Comparison of ENCODE assay signal across 22 mouse cellular contexts in the genomic region with DNA sequence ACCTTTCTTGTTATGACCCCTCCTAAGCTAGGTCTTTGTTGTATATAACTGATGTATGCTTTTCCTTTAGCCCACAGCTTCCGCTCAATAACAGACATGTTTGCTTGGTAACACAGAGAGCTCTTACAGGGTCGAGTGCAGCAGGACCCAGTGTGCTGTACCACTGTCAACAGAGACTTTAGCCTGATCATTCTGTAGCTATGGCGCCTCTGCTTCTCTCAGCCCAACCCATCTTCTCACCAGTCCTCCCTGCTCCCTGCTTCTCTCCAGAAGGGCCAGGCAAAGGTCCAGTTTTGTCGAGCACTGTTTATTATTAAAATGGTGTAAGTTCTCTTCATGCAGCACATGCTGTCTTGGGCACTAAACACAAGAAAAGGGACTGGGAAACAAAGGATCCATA. TPM values are rescaled to one million over a fixed set of nuclear protein-coding genes. Genes with fewer than 3 reads are reported as not detected.
DNase-seq lines count a peak whose midpoint lies in the region; ATAC-seq and TF ChIP-seq lines count a peak whose summit lies in the region.
"Had no signal": no experiment of that assay in that cellular context is flagged by ENCODE, and none has a peak within 500 bp of the region (broad histone marks: within the 10 kb centered on the region; RNA-seq: fewer than 3 reads in every experiment).

No protein-coding gene starts in this region.

- H3K4me3 ChIP-seq in lung, embryonic 14.5 days (ENCODE audit: low read depth, low read length): no peak overlapping the region
- H3K4me3 ChIP-seq in lung, embryonic 16.5 days (ENCODE audit: low read length): no peak overlapping the region
- no peak overlapping the region for H3K4me3 ChIP-seq in lung, postnatal 0 days (ENCODE audit: low read depth, low read length)
- H3K4me3 ChIP-seq: embryonic facial prominence, embryonic 10.5 days; embryonic facial prominence, embryonic 12.5 days; forebrain, embryonic 13.5 days; forebrain, embryonic 15.5 days had no signal

- peak; percentile 41 for DNase-seq in lung, embryonic 14.5 days
- no peak for DNase-seq in lung, postnatal 14 days
- no peak for DNase-seq in lung, postnatal 0 days (ENCODE audit: low spot score)
- DNase-seq in induced T-regulatory cell, adult 2 months (ENCODE audit: low read depth): peak; percentile 34
- no peak for DNase-seq in cerebellum, adult 11-12 months
- DNase-seq: adrenal gland, adult 2 months; adrenal gland, postnatal 10 days; adrenal gland, postnatal 25 days; cerebellum, adult 11 months; cerebellum, adult 2 months; cerebellum, adult 9-10 months; cerebellum, postnatal 10 days; cerebellum, postnatal 25 days had no signal

- no peaks in the 10 kb centered on the region for H3K27me3 ChIP-seq in lung, embryonic 14.5 days (ENCODE audit: insufficient read depth, low read length)
- no peaks in the 10 kb centered on the region for H3K27me3 ChIP-seq in lung, embryonic 16.5 days (ENCODE audit: control insufficient read depth, insufficient read depth, low read depth, low read length)
- no peaks in the 10 kb centered on the region for H3K27me3 ChIP-seq in lung, postnatal 0 days (replicated peaks; ENCODE audit: insufficient read depth, low read length)
- H3K27me3 ChIP-seq: embryonic facial prominence, embryonic 12.5 days; forebrain, embryonic 13.5 days; forebrain, embryonic 15.5 days had no signal

- TF ChIP-seq EP300 in lung, postnatal 0 days (IDR thresholded peaks at IDR 0.05): no peak

- H3K9me3 ChIP-seq in lung, embryonic 14.5 days (ENCODE audit: low read depth, low read length): no peaks in the 10 kb centered on the region
- H3K9me3 ChIP-seq in lung, embryonic 16.5 days (ENCODE audit: control insufficient read depth, low read length): no peaks in the 10 kb centered on the region
- H3K9me3 ChIP-seq in lung, postnatal 0 days (ENCODE audit: low read length): no peaks in the 10 kb centered on the region
- H3K9me3 ChIP-seq: embryonic facial prominence, embryonic 10.5 days; embryonic facial prominence, embryonic 12.5 days; forebrain, embryonic 13.5 days; forebrain, embryonic 15.5 days had no signal

- H3K27ac ChIP-seq in lung, embryonic 14.5 days (ENCODE audit: low read depth): no peak overlapping the region
- H3K27ac ChIP-seq in lung, embryonic 16.5 days (ENCODE audit: low read length): no peak overlapping the region
- H3K27ac ChIP-seq in lung, postnatal 0 days (ENCODE audit: low read length): no peak overlapping the region
- H3K27ac ChIP-seq: embryonic facial prominence, embryonic 10.5 days; embryonic facial prominence, embryonic 12.5 days; forebrain, embryonic 13.5 days; forebrain, embryonic 15.5 days had no signal

- H3K4me2 ChIP-seq in lung, embryonic 14.5 days: no peak overlapping the region
- H3K4me2 ChIP-seq in lung, embryonic 16.5 days (ENCODE audit: low read depth, low read length): no peak overlapping the region
- H3K4me2 ChIP-seq in lung, postnatal 0 days (replicated peaks; ENCODE audit: low read depth, low read length): no peak overlapping the region
- H3K4me2 ChIP-seq: embryonic facial prominence, embryonic 12.5 days; forebrain, embryonic 13.5 days; forebrain, embryonic 15.5 days had no signal

- WGBS in lung, embryonic 14.5 days: 45% methylated on average over 4 of the region's 4 CpGs
- 37% methylated on average over 4 of the region's 4 CpGs for WGBS in lung, embryonic 16.5 days
- 42% methylated on average over 4 of the region's 4 CpGs for WGBS in lung, postnatal 0 days

- H3K4me1 ChIP-seq in lung, embryonic 14.5 days (ENCODE audit: insufficient read depth): no peaks in the 10 kb centered on the region; the same call in 1 of the 2 replicates
- H3K4me1 ChIP-seq in lung, embryonic 16.5 days (replicated peaks; ENCODE audit: control insufficient read depth, insufficient read depth, low read length): peaks cover 3% of the 10 kb centered on the region
- H3K4me1 ChIP-seq in lung, postnatal 0 days (ENCODE audit: insufficient read depth, low read depth, low read length): no peaks in the 10 kb centered on the region; the same call in 1 of the 2 replicates
- H3K4me1 ChIP-seq: forebrain, embryonic 15.5 days had no signal

- no peak for TF ChIP-seq CTCF in lung, embryonic 14.5 days (IDR thresholded peaks at IDR 0.05; ENCODE audit: low read depth)
- TF ChIP-seq CTCF in lung, postnatal 0 days (IDR thresholded peaks at IDR 0.05): no peak

- no peaks in the 10 kb centered on the region for H3K36me3 ChIP-seq in lung, embryonic 14.5 days (ENCODE audit: insufficient read depth)
- H3K36me3 ChIP-seq in lung, embryonic 16.5 days (ENCODE audit: control insufficient read depth, insufficient read depth, low read length): no peaks in the 10 kb centered on the region
- no peaks in the 10 kb centered on the region for H3K36me3 ChIP-seq in lung, postnatal 0 days (ENCODE audit: insufficient read depth, low read length)
- H3K36me3 ChIP-seq: embryonic facial prominence, embryonic 10.5 days; embryonic facial prominence, embryonic 12.5 days; forebrain, embryonic 15.5 days had no signal

- H3K9ac ChIP-seq in lung, embryonic 14.5 days: no peak overlapping the region
- H3K9ac ChIP-seq in lung, embryonic 16.5 days (ENCODE audit: low read length): no peak overlapping the region
- H3K9ac ChIP-seq in lung, postnatal 0 days (replicated peaks; ENCODE audit: low read depth): no peak overlapping the region
- H3K9ac ChIP-seq: embryonic facial prominence, embryonic 12.5 days; forebrain, embryonic 13.5 days; forebrain, embryonic 15.5 days had no signal

- 0 out of 2 replicates have a peak, but pooled peaks have one; percentile 18 for ATAC-seq in lung, embryonic 14.5 days (ENCODE audit: insufficient read depth)
- peak; percentile 60; the same call in 1 of the 2 replicates for ATAC-seq in lung, embryonic 16.5 days (ENCODE audit: low read depth)
- ATAC-seq in lung, postnatal 0 days: no peak
- ATAC-seq: forebrain, embryonic 13.5 days; forebrain, embryonic 15.5 days had no signal

RNA-seq across cellular contexts. Expression of gene Izumo1r, which starts 19.9 kb away (rescaled TPM):
- 0.34 and 0.47 TPM in 2 replicates for polyA plus RNA-seq in lung, embryonic 14.5 days (2014; fragmentation: Nextera tagmentation; extraction: Ambion mirVana)
- 0.54 and 1.2 TPM in 2 replicates for polyA plus RNA-seq in lung, embryonic 16.5 days (2015; fragmentation: Nextera tagmentation; extraction: Ambion mirVana)
- polyA plus RNA-seq in lung, postnatal 0 days (2015; fragmentation: Nextera tagmentation; extraction: Ambion mirVana): 0.23 TPM in 1 of 2 replicates, not detected in the other
- polyA plus RNA-seq: brain, embryonic 14.5 days; C2C12; cerebellum, adult 2 months; cortical plate, adult 2 months; forebrain, embryonic 11.5 days; forebrain, embryonic 13.5 days; forebrain, embryonic 15.5 days had no signal

Comparison
In these comparisons a context has a peak if more than half of its experiments do, and no peak if none do; other contexts are left out.
1. DNase-seq: peak in lung, embryonic 14.5 days (single experiment) and induced T-regulatory cell, adult 2 months (single experiment); none in lung, postnatal 14 days (single experiment), lung, postnatal 0 days (single experiment) and cerebellum, adult 11-12 months (single experiment).